Mouse (Mus musculus) embryonic fibroblast, embryonic 13.5 days (primary cell): ENCODE measurements around the gene Ak5.

Source experiments
- CTCF ChIP-seq: IDR thresholded peaks from 2 replicates; pipeline ENCODE4 v1.5.1; 2011; ENCODE audit warnings: mild to moderate bottlenecking, control low read depth, low read length, moderate library complexity, borderline replicate concordance; ENCODE audit not compliant: insufficient read depth
- POLR2A ChIP-seq: IDR thresholded peaks from 2 replicates; pipeline ENCODE4 v1.6.1; 2011; ENCODE audit warnings: low read depth, mild to moderate bottlenecking, control low read depth, low read length, moderate library complexity

DNA sequence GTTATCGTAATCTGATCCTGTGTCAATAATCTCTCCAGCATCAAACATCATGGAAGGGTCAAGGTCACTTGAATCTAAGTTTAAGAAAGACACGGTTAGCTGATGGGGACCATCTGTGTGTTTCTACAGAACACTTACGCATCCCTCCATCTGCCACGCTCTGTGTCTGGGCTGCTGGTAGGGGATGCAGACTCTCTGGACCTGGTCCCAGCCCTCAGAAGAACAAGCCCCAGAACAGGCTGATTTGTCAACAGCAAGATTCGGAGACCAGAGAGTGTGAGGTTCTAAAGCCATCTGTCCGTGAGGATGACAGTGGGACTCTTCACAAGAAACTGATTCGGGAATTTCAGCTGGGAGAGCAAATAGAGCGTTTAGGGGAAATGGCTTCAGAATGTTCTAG, 141.4 kb downstream of the Ak5 start:
- TF ChIP-seq CTCF (no peak), POLR2A (no peak)
